Mouse (Mus musculus) myocyte (in vitro differentiated cells): ENCODE results near the gene Capn9.

Source experiments
- CEBPB ChIP-seq: IDR thresholded peaks from 2 replicates; pipeline ENCODE4 v1.6.1; 2011; ENCODE audit warnings: mild to moderate bottlenecking, moderate library complexity; ENCODE audit not compliant: poor library complexity, insufficient read depth, severe bottlenecking
- E2F4 ChIP-seq: IDR thresholded peaks from one replicate; pipeline ENCODE4 v1.6.1; 2011; ENCODE audit warnings: mild to moderate bottlenecking, control low read depth, moderate library complexity; ENCODE audit not compliant: insufficient read depth
- MAX ChIP-seq: IDR thresholded peaks from one replicate; pipeline ENCODE4 v1.6.1; 2011; ENCODE audit warnings: low read depth, mild to moderate bottlenecking, control low read depth
- MYOD1 ChIP-seq, 3 experiments: IDR thresholded peaks; one replicate each; pipeline ENCODE4 v1.6.1; 2011; ENCODE audit warnings: control low read depth in 2 of 3, low read depth in 2 of 3, mild to moderate bottlenecking in 2 of 3, moderate library complexity in 1 of 3; ENCODE audit not compliant: insufficient read length in 2 of 3, control insufficient read depth in 1 of 3
- MYOG ChIP-seq, 3 experiments: IDR thresholded peaks; one replicate each; pipeline ENCODE4 v1.6.1; 2011; ENCODE audit warnings: control low read depth in 2 of 3, low read depth in 2 of 3, mild to moderate bottlenecking in 2 of 3; ENCODE audit not compliant: insufficient read length in 2 of 3, control insufficient read depth in 1 of 3, insufficient read depth in 1 of 3
- POLR2A ChIP-seq: IDR thresholded peaks from one replicate; pipeline ENCODE4 v1.6.1; 2011; ENCODE audit warnings: low read depth, mild to moderate bottlenecking, control low read depth, moderate library complexity; ENCODE audit not compliant: insufficient read length
- POLR2AphosphoS2 ChIP-seq: IDR thresholded peaks from one replicate; pipeline ENCODE4 v1.6.1; 2011; ENCODE audit warnings: low read depth, control low read depth; ENCODE audit not compliant: insufficient read length
- REST ChIP-seq: IDR thresholded peaks from one replicate; pipeline ENCODE4 v1.6.1; 2011; ENCODE audit warnings: mild to moderate bottlenecking, control low read depth, moderate library complexity; ENCODE audit not compliant: insufficient read depth, insufficient read length
- SRF ChIP-seq: IDR thresholded peaks from one replicate; pipeline ENCODE4 v1.6.1; 2011; ENCODE audit warnings: low read depth; ENCODE audit not compliant: control insufficient read depth, insufficient read length
- TCF12 ChIP-seq: IDR thresholded peaks from one replicate; pipeline ENCODE4 v1.6.1; 2011; ENCODE audit warnings: mild to moderate bottlenecking, control low read depth; ENCODE audit not compliant: poor library complexity, insufficient read depth, severe bottlenecking
- TCF3 ChIP-seq: IDR thresholded peaks from one replicate; pipeline ENCODE4 v1.6.1; 2011; ENCODE audit warnings: low read depth, control low read depth; ENCODE audit not compliant: insufficient read length
- USF1 ChIP-seq: IDR thresholded peaks from one replicate; pipeline ENCODE4 v1.6.1; 2011; ENCODE audit warnings: low read depth, mild to moderate bottlenecking, control low read depth, moderate library complexity

DNA sequence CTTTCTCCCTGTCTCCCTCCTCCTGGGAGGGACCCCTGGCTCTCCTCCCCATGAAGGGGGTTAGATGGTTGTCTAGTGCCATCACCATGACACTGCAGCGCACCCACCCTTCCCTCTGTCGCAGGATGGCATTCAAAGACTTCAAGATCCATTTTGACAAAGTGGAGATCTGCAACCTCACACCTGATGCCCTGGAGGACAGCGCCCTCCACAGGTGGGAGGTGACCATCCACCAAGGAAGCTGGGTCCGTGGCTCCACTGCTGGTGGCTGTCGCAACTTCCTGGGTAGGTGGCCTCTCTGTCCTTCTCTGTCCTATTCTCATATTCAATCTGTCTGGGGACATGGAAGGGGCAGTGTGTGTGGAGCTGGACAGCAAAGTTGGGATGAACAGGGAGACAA, 28.2 kb downstream of the Capn9 start:
- TF ChIP-seq POLR2A (no peak), MYOG (IDR thresholded peaks at IDR 0.05; ENCODE audit: control insufficient read depth in 1 of 3, insufficient read depth in 1 of 3, insufficient read length in 2 of 3, low read depth in 2 of 3) (no peak), USF1 (no peak), MAX (no peak), TCF12 (no peak), MYOD1 (IDR thresholded peaks at IDR 0.05; ENCODE audit: control insufficient read depth in 1 of 3, insufficient read length in 2 of 3, low read depth in 2 of 3) (no peak), POLR2AphosphoS2 (no peak), SRF (no peak), E2F4 (no peak), CEBPB (no peak), REST (no peak), TCF3 (no peak)
